Mouse (Mus musculus) kidney, embryonic 16.5 days (tissue): Measurements from ENCODE around the gene Selenom. TPM values are rescaled to one million over a fixed set of nuclear protein-coding genes. Genes with fewer than 3 reads are reported as not detected.

ENCODE experiments used
- ATAC-seq: fragments of 200-750 bp; cut with Nextera tagmentation; 2 replicates; pipeline ENCODE4 v1.8.0; 2017; ENCODE audit warnings: moderate TSS enrichment; ENCODE audit not compliant: low FRiP score, low TSS enrichment
- H3K27ac ChIP-seq: fragments of 300-500 bp; sonication (generic); 2 replicates; pipeline ENCODE4 v1.5.1; 2014; ENCODE audit warnings: low read length
- H3K27me3 ChIP-seq: fragments of 300-500 bp; sonication (generic); 2 replicates; pipeline ENCODE4 v1.6.1; 2014; ENCODE audit warnings: low read length, control low read depth, mixed read lengths; ENCODE audit not compliant: insufficient read depth
- H3K36me3 ChIP-seq: fragments of 300-500 bp; sonication (generic); 2 replicates; pipeline ENCODE4 v1.6.1; 2014; ENCODE audit warnings: low read length, control low read depth, mixed read lengths; ENCODE audit not compliant: insufficient read depth
- H3K4me1 ChIP-seq: fragments of 300-500 bp; sonication (generic); 2 replicates; pipeline ENCODE4 v1.6.1; 2014; ENCODE audit warnings: low read length, control low read depth, mixed read lengths; ENCODE audit not compliant: insufficient read depth
- H3K4me2 ChIP-seq: fragments of 300-500 bp; sonication (generic); replicated peaks from 2 replicates; pipeline ENCODE4 v1.6.1; 2014; ENCODE audit warnings: low read depth, low read length
- H3K4me3 ChIP-seq: fragments of 300-500 bp; sonication (generic); 2 replicates; pipeline ENCODE4 v1.5.1; 2014; ENCODE audit warnings: mild to moderate bottlenecking, low read length
- H3K9ac ChIP-seq: fragments of 300-500 bp; sonication (generic); replicated peaks from 2 replicates; pipeline ENCODE4 v1.6.1; 2014; ENCODE audit warnings: low read length
- H3K9me3 ChIP-seq: fragments of 300-500 bp; sonication (generic); 2 replicates; pipeline ENCODE4 v1.6.1; 2016; ENCODE audit warnings: low read length, control low read depth
- WGBS: fragments of 180-500 bp; shearing (Covaris S2); extraction: QIAGEN DNeasy Blood & Tissue Kit; methylation state at CpG from one replicate; pipeline ENCODE4 v1.1.7; 2014; 5-methylcytosine and 5-hydroxymethylcytosine counted together
- polyA plus RNA-seq: library from polyadenylated mRNA; unstranded; fragments of >200 nt; fragmentation: Nextera tagmentation; extraction: Ambion mirVana; gene quantifications from 2 replicates; pipeline ENCODE4 v1.2.1, GENCODE M21; 2015

The Selenom gene
- polyA plus RNA-seq, 1 experiment from 2014 or later, result 114 TPM

- ATAC-seq, result no peak
- 50% methylated on average over 4 of the region's 4 CpGs for WGBS
- Histone ChIP-seq H3K27ac (no peak overlapping the region), H3K9me3 (no peaks in the 10 kb centered on the region), H3K9ac (no peak overlapping the region), H3K4me3 (no peak overlapping the region), H3K4me1 (no peaks in the 10 kb centered on the region; the same call in 1 of the 2 replicates), H3K36me3 (no peaks in the 10 kb centered on the region), H3K4me2 (no peak overlapping the region), H3K27me3 (no peaks in the 10 kb centered on the region)
Measured at GRCm38 (mm10) chr11:3492748-3493147, 21.7 kb upstream of the Selenom start.

DNA sequence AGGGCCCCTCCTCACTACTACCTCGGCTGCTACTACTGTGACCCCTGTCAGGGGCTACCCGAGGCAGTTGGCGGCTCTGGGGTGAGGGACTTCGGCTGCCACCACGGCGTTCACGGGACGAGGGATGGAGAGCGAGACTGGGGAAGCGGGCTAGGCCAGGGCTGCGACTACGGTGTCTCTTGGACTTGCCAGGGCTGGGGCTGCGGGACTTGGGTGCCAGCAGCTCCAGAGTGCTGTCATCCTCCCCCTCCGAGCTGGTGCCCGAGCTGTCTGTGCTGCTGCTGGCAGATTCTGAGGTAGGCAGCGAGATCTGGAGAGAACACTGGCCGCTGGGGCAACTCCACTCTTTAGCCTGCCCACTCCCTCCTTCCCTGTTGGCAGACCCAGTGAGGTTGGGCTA, 19.6 kb upstream of the Selenom start:
- ATAC-seq, result 0 out of 2 replicates have a peak, but pooled peaks have one; percentile 8
- Histone ChIP-seq H3K27ac (no peak overlapping the region), H3K27me3 (no peaks in the 10 kb centered on the region), H3K4me2 (no peak overlapping the region), H3K9me3 (no peaks in the 10 kb centered on the region), H3K9ac (peak overlapping the region; percentile 12; the same call in 1 of the 2 replicates), H3K4me3 (no peak overlapping the region), H3K36me3 (no peaks in the 10 kb centered on the region), H3K4me1 (no peaks in the 10 kb centered on the region; the same call in 1 of the 2 replicates)
- WGBS, result 79% methylated on average over 17 of the region's 17 CpGs

DNA sequence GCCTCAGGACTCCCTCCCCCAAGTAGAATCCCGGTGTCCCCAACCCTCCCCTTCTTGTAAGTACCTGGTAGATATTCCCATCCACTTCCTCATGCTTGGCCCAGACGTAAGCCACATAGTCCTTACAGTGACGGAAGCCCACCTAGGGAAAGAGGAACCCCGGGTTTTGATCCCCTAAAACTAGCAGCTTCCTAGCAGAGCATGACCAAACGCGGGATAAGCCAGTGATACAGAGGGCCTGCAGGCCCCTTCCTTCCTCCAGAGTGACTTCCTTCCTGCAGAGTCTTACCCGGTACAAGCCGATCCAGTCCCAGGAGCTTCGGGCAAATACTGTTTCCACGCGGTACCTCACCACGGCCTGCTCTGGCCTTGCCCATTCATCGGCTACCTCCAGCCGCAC, 19.0 kb upstream of the Selenom start:
- 84% methylated on average over 14 of the region's 14 CpGs for WGBS
- H3K4me2 ChIP-seq, result no peak overlapping the region
- no peak overlapping the region for H3K9ac ChIP-seq
- no peak overlapping the region for H3K4me3 ChIP-seq
- H3K9me3 ChIP-seq, result no peaks in the 10 kb centered on the region
- ATAC-seq, result no peak
- no peak overlapping the region for H3K27ac ChIP-seq
- no peaks in the 10 kb centered on the region; the same call in 1 of the 2 replicates for H3K4me1 ChIP-seq
- H3K27me3 ChIP-seq, result no peaks in the 10 kb centered on the region
- no peaks in the 10 kb centered on the region for H3K36me3 ChIP-seq

DNA sequence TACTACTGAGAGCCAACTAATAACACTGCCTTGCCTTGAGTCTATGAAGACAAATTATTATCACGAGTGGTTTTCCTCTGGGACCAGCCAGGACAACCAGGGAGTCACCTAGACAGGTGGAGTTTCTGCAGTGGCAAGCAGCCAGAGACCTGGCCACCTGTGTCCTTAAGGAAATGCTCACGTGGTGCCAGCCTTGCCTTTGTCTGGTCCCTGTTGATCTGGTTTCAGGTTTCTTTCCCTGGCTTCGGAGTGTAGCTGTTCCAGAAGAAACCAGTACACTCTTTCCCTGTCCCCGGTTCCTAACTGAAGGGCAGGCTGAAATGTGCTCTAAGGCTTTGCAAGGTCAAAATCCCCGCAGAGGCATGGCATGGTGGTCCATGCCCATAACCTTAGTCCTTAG, 17.7 kb upstream of the Selenom start:
- H3K27me3 ChIP-seq, result no peaks in the 10 kb centered on the region
- no peaks in the 10 kb centered on the region; the same call in 1 of the 2 replicates for H3K4me1 ChIP-seq
- no peaks in the 10 kb centered on the region for H3K9me3 ChIP-seq
- H3K36me3 ChIP-seq, result no peaks in the 10 kb centered on the region
- H3K27ac ChIP-seq, result peak overlapping the region; percentile 69
- H3K4me2 ChIP-seq, result no peak overlapping the region
- no peak overlapping the region for H3K9ac ChIP-seq
- 40% methylated on average over 5 of the region's 5 CpGs for WGBS
- no peak for ATAC-seq
- H3K4me3 ChIP-seq, result no peak overlapping the region

DNA sequence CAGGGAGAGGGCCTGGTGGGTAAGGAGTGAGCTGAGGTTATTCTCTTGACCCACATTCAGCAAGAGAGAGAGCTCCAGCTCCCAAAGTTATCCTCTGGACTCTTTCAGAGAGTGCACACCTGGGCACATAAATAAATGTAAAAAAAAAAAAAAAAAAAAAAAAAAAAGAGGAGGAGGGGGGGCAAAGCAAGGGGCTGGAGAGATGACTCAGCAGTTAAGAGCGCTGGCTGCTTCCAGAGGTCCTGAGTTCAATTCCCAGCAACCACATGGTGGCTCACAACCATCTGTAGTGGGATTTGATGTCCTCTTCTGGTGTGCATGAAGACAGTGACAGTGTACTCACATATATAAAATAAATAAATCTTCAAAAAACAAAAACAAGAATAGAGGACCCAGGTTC, 17.2 kb upstream of the Selenom start:
- no peak overlapping the region for H3K9ac ChIP-seq
- no peaks in the 10 kb centered on the region; the same call in 1 of the 2 replicates for H3K4me1 ChIP-seq
- no peak for ATAC-seq
- WGBS, result 88% methylated on average over 1 of the region's 1 CpGs
- no peaks in the 10 kb centered on the region for H3K9me3 ChIP-seq
- H3K27me3 ChIP-seq, result no peaks in the 10 kb centered on the region
- no peak overlapping the region for H3K4me2 ChIP-seq
- H3K36me3 ChIP-seq, result no peaks in the 10 kb centered on the region
- no peak overlapping the region for H3K4me3 ChIP-seq
- H3K27ac ChIP-seq, result peak overlapping the region; percentile 69

GRCm38 (mm10) chr11:3502057-3502456, 12.4 kb upstream of the Selenom start:
- WGBS, result 79% methylated on average over 17 of the region's 17 CpGs
- Histone ChIP-seq H3K4me2 (no peak overlapping the region), H3K27me3 (no peaks in the 10 kb centered on the region), H3K4me3 (no peak overlapping the region), H3K9me3 (no peaks in the 10 kb centered on the region), H3K36me3 (no peaks in the 10 kb centered on the region), H3K4me1 (no peaks in the 10 kb centered on the region), H3K9ac (no peak overlapping the region), H3K27ac (no peak overlapping the region)
- no peak for ATAC-seq

GRCm38 (mm10) chr11:3502459-3503072, 11.9 kb upstream of the Selenom start:
- ATAC-seq, result no peak
- WGBS, result 82% methylated on average over 18 of the region's 18 CpGs
- Histone ChIP-seq H3K27me3 (no peaks in the 10 kb centered on the region), H3K9ac (no peak overlapping the region), H3K9me3 (no peaks in the 10 kb centered on the region), H3K36me3 (no peaks in the 10 kb centered on the region), H3K27ac (no peak overlapping the region), H3K4me3 (no peak overlapping the region), H3K4me2 (no peak overlapping the region), H3K4me1 (no peaks in the 10 kb centered on the region)

- Histone ChIP-seq H3K9ac (0 out of 2 replicates have a peak overlapping the region, but pooled peaks have one; percentile 40), H3K4me2 (peak overlapping the region; percentile 28), H3K4me3 (peak overlapping the region; percentile 30), H3K27me3 (no peaks in the 10 kb centered on the region), H3K4me1 (no peaks in the 10 kb centered on the region), H3K36me3 (no peaks in the 10 kb centered on the region), H3K9me3 (no peaks in the 10 kb centered on the region), H3K27ac (no peak overlapping the region)
- no peak for ATAC-seq
- WGBS, result 66% methylated on average over 11 of the region's 11 CpGs
Measured at GRCm38 (mm10) chr11:3503755-3504693, 10.5 kb upstream of the Selenom start.

DNA sequence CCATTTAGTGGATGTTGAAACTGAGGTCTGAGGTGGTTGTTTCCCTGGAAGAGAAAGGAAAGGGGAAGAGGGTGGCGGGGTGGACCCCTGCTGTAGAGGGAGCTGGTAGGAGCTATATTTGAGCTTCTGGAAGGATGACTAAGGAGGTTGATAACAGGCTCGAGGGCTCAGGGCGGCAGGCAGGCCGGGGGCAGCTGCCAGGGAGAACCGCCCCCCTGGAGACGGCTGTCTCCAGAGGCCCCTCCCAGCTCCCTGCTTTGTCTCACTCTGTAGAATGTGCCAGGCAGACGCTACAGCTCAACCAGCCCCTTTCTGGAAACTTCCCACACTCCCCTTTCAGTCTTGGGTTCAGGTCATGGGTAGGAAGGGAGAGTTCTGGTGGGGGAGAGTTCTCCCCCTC, 6.3 kb upstream of the Selenom start:
- H3K4me2 ChIP-seq, result no peak overlapping the region
- H3K36me3 ChIP-seq, result no peaks in the 10 kb centered on the region
- H3K27me3 ChIP-seq, result no peaks in the 10 kb centered on the region
- no peak overlapping the region for H3K4me3 ChIP-seq
- H3K9ac ChIP-seq, result no peak overlapping the region
- H3K27ac ChIP-seq, result no peak overlapping the region
- H3K4me1 ChIP-seq, result no peaks in the 10 kb centered on the region
- no peaks in the 10 kb centered on the region for H3K9me3 ChIP-seq
- 47% methylated on average over 7 of the region's 7 CpGs for WGBS
- no peak for ATAC-seq
